Mouse (Mus musculus) embryonic facial prominence, embryonic 12.5 days (tissue): ENCODE measurements at regions not wholly inside any gene's neighbourhood (a gene's known extent, or its start where the extent isn't known, plus 50 kb on each side); places are given as distances from the start of the nearest gene placed in this dataset.

Source experiments
- ATAC-seq: fragments of 200-750 bp; cut with Nextera tagmentation; 2 replicates; pipeline ENCODE4 v1.8.0; 2017; ENCODE audit not compliant: insufficient number of reproducible peaks, insufficient read depth, low FRiP score, low TSS enrichment
- H3K27ac ChIP-seq: fragments of 300-500 bp; sonication (generic); 2 replicates; pipeline ENCODE4 v1.5.1; 2016; ENCODE audit warnings: mild to moderate bottlenecking
- H3K27me3 ChIP-seq: fragments of 300-500 bp; sonication (generic); 2 replicates; pipeline ENCODE4 v1.6.1; 2016; ENCODE audit warnings: mild to moderate bottlenecking, moderate library complexity
- H3K36me3 ChIP-seq: fragments of 300-500 bp; sonication (generic); 2 replicates; pipeline ENCODE4 v1.6.1; 2016; ENCODE audit warnings: mild to moderate bottlenecking
- H3K4me1 ChIP-seq: fragments of 300-500 bp; sonication (generic); 2 replicates; pipeline ENCODE4 v1.6.1; 2016
- H3K4me2 ChIP-seq: fragments of 300-500 bp; sonication (generic); replicated peaks from 2 replicates; pipeline ENCODE4 v1.6.1; 2016; ENCODE audit warnings: mild to moderate bottlenecking, moderate library complexity
- H3K4me3 ChIP-seq: fragments of 300-500 bp; sonication (generic); 2 replicates; pipeline ENCODE4 v1.5.1; 2016; ENCODE audit warnings: mild to moderate bottlenecking
- H3K9ac ChIP-seq: fragments of 300-500 bp; sonication (generic); 2 replicates; pipeline ENCODE4 v1.6.1; 2016; ENCODE audit warnings: mild to moderate bottlenecking, moderate library complexity
- H3K9me3 ChIP-seq: fragments of 300-500 bp; sonication (generic); 2 replicates; pipeline ENCODE4 v1.6.1; 2016; ENCODE audit warnings: mild to moderate bottlenecking, moderate library complexity
- WGBS: fragments of 180-500 bp; shearing (Covaris S2); methylation state at CpG from one replicate; pipeline ENCODE4 v1.1.7; 2016; 5-methylcytosine and 5-hydroxymethylcytosine counted together

DNA sequence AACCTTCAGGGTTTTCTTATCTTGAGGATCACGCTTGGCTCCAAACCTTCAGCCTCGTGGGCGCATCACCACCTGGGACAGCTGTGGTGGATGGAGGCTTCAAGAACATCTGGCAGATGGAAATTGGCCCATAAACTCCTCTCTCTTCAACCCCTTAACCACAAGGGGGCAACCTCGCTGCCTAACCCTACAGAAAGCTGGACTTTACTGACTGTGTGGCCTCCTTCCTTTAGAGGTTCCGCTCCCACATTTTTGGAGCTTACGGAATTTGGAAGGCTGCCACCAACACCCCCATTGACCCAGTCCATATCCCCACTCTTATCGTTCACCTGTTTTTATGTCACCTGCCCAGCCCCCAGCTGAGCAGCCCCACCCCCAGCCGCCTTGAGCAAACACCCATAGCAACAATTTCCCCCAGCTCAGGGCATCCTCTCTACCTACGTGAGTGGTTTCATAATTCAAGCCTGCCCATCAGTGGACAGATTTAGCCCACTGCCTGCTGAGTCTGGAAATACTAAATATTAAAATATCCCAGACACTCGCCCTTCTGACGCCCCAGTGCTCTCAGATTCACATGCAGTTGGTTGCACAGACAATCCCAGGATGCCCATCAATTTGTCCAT lies 167.0 kb upstream of the Slc22a22 start:
- H3K27ac ChIP-seq = no peak overlapping the region
- H3K4me2 ChIP-seq = no peak overlapping the region
- H3K4me1 ChIP-seq = no peaks in the 10 kb centered on the region
- H3K36me3 ChIP-seq = no peaks in the 10 kb centered on the region
- H3K4me3 ChIP-seq = no peak overlapping the region
- H3K9me3 ChIP-seq = no peaks in the 10 kb centered on the region
- ATAC-seq = no peak
- H3K27me3 ChIP-seq = no peaks in the 10 kb centered on the region
- H3K9ac ChIP-seq = no peak overlapping the region
- WGBS = 62% methylated on average over 11 of the region's 11 CpGs

DNA sequence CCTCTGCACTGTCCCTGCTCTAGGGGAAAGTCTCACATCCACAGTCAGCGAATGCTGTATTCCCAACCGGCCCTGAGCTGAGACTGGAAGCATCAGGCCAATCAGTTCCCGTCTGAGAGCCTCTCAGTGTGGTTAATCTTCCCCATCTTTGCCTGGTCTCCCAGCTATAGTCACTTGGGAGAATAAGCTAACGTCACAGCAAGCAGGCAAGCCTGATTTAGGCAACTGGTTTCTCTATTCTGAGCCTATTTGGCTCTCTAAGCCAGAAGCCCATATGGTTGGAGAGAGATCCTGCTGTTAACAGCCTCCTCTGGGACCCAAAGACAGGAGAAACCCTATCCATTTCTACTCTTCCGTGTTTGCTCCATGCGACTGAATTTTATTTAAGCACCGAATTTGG lies 161.7 kb upstream of the Slc22a22 start:
- WGBS = 65% methylated on average over 7 of the region's 7 CpGs
- no peak overlapping the region for H3K27ac ChIP-seq
- ATAC-seq = no peak
- H3K9me3 ChIP-seq = no peaks in the 10 kb centered on the region
- H3K4me3 ChIP-seq = no peak overlapping the region
- peaks cover 2% of the 10 kb centered on the region; the same call in 1 of the 2 replicates for H3K4me1 ChIP-seq
- no peaks in the 10 kb centered on the region for H3K27me3 ChIP-seq
- no peak overlapping the region for H3K4me2 ChIP-seq
- H3K9ac ChIP-seq = no peak overlapping the region
- H3K36me3 ChIP-seq = no peaks in the 10 kb centered on the region

DNA sequence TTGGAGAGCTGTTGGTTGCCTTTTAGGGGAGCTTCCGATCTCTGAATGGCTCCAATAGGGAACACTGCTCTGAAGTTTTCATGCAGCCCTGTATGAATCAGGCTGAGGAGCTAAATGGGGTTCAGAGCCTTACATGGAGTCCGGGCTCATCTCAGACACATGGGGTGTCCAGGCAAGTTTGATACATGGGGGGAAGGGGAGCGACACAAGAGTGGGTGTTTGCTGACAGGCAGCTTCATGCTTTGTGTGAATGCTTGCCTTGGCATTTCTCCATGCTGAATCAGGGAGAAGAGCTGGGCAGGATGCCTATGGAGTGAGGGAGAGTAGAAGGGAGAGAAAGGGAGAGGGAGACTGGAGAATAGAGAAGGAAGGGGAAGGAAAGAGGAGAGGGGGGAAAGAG lies 155.6 kb upstream of the Slc22a22 start:
- H3K36me3 ChIP-seq = no peaks in the 10 kb centered on the region
- no peak overlapping the region for H3K4me2 ChIP-seq
- no peak overlapping the region for H3K27ac ChIP-seq
- H3K4me3 ChIP-seq = no peak overlapping the region
- no peak overlapping the region for H3K9ac ChIP-seq
- no peaks in the 10 kb centered on the region for H3K4me1 ChIP-seq
- H3K27me3 ChIP-seq = no peaks in the 10 kb centered on the region
- no peaks in the 10 kb centered on the region for H3K9me3 ChIP-seq
- ATAC-seq = no peak
- 85% methylated on average over 3 of the region's 3 CpGs for WGBS

DNA sequence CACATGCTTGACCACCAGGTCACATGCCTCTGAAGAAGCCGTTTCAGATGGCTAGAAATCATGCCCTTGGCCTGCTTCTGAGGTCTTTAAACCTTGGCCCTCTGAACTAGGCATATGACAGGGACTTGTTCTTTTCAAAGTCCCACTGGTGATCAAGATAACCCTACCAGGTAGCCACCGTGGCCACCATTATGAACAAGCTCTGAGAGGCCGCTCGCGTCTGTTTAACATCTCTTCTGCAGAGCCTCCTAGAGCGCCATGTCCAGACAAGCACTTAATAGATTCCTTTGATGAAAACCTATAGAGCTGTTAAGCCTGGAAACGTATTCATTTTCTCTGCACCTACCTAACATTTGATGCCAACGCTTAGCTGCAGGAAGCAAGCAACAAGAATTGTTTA lies 155.1 kb upstream of the Slc22a22 start:
- no peaks in the 10 kb centered on the region for H3K9me3 ChIP-seq
- no peak overlapping the region for H3K4me2 ChIP-seq
- ATAC-seq = no peak
- WGBS = 82% methylated on average over 8 of the region's 8 CpGs
- H3K27me3 ChIP-seq = no peaks in the 10 kb centered on the region
- H3K27ac ChIP-seq = no peak overlapping the region
- no peaks in the 10 kb centered on the region for H3K36me3 ChIP-seq
- H3K4me3 ChIP-seq = no peak overlapping the region
- H3K9ac ChIP-seq = no peak overlapping the region
- H3K4me1 ChIP-seq = no peaks in the 10 kb centered on the region

DNA sequence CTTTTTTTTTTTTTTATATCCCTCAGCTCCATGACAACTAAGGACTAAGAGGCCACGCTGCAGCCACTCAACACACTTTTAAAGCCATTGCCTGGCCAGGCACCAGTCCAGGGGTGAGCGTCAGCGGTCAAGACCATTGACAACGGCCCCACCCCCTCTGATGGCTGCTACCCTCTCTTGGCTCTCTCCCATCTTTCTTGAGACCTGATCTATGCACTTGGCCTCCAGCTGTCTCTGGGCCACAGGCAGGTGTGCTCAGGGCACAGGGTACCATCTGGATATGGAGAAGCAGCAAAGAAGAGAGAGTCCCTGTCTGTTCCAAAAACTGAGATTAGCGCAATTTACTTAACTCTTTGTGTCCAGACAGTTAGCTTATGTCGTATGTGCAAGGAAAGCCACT lies 141.0 kb upstream of the Slc22a22 start:
- 90% methylated on average over 6 of the region's 6 CpGs for WGBS

DNA sequence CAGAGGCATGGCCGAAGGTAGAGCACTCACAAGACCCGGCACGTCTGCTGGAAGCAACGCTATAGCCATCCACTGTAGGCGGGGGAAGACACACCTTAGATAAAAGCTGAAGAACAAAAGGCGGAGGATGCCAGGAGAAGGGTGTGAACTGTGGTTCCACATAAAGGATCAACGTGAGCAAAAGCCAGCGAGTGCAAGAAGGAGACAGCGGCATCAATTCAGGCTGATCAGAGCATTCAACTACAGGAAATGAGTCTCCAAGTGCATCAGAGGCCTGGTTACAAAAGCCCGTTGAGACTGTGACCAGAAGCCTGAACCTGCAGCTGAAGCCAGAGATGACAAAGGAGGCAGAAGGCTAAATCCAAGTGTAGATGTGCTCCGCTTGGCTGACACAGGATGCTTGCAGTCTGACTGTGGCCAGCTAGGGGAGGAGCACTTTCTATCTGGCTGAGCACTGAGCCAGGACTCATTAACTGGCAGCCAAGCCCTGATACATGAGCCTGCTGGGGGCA lies 139.5 kb upstream of the Slc22a22 start:
- ATAC-seq = no peak
- Histone ChIP-seq H3K27me3 (no peaks in the 10 kb centered on the region), H3K4me1 (no peaks in the 10 kb centered on the region), H3K4me3 (no peak overlapping the region), H3K9me3 (no peaks in the 10 kb centered on the region), H3K36me3 (no peaks in the 10 kb centered on the region), H3K4me2 (no peak overlapping the region), H3K9ac (no peak overlapping the region), H3K27ac (no peak overlapping the region)
- WGBS = 70% methylated on average over 11 of the region's 11 CpGs

More for the DNA sequence above, 141.0 kb upstream of the Slc22a22 start:
- Histone ChIP-seq H3K9ac (no peak overlapping the region), H3K27me3 (no peaks in the 10 kb centered on the region), H3K4me2 (no peak overlapping the region), H3K4me1 (no peaks in the 10 kb centered on the region), H3K27ac (no peak overlapping the region), H3K4me3 (no peak overlapping the region), H3K9me3 (no peaks in the 10 kb centered on the region), H3K36me3 (no peaks in the 10 kb centered on the region)
- ATAC-seq = no peak

DNA sequence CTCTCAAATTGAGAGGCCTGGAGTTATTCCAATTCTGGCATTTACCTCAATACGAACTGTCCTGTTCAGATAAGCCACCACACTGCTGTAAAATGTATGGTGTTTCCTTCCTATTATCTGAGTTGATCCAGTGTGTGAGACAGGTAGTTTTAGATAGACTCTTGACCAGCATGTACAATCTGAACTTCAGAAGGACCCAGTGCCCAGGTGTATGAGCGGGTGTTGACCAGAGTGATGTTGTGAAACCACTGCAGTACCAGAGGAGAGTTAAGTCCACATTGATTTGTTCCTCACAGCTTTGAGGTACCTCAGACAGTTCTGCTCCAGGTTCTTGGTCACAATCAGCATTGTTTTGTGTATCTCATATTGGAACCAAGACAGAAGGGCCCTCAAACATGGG lies 132.6 kb upstream of the Slc22a22 start:
- no peak for ATAC-seq

DNA sequence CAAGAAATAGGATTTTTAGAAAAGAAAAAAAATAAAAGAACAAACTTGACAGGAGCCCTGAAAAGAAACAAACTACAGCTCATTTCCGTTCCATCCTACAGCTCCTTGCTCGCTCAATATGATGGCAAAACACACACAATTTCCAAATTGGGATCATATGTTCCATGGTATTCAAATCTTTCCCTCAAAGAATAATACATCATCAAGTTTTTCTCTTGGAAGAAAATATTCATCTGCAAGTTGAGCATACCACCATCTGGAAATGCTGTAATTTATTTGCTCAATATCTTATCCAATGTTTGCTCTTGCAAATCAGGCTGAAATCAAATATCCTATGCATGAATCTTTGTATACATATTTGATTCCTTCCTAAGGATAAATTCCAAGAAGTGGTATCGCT lies 131.1 kb upstream of the Slc22a22 start:
- no peak overlapping the region for H3K4me3 ChIP-seq
- no peaks in the 10 kb centered on the region for H3K36me3 ChIP-seq
- no peak overlapping the region for H3K27ac ChIP-seq
- H3K4me1 ChIP-seq = no peaks in the 10 kb centered on the region
- H3K9ac ChIP-seq = no peak overlapping the region
- H3K9me3 ChIP-seq = no peaks in the 10 kb centered on the region
- no peaks in the 10 kb centered on the region for H3K27me3 ChIP-seq
- WGBS = 64% methylated on average over 3 of the region's 3 CpGs
- no peak overlapping the region for H3K4me2 ChIP-seq
- ATAC-seq = no peak

More for the DNA sequence above, 132.6 kb upstream of the Slc22a22 start:
- H3K4me1 ChIP-seq = no peaks in the 10 kb centered on the region
- no peaks in the 10 kb centered on the region for H3K9me3 ChIP-seq
- H3K9ac ChIP-seq = no peak overlapping the region
- no peak overlapping the region for H3K4me2 ChIP-seq
- H3K4me3 ChIP-seq = no peak overlapping the region
- no peaks in the 10 kb centered on the region for H3K27me3 ChIP-seq
- WGBS = 93% methylated on average over 2 of the region's 2 CpGs
- H3K36me3 ChIP-seq = no peaks in the 10 kb centered on the region
- H3K27ac ChIP-seq = no peak overlapping the region

DNA sequence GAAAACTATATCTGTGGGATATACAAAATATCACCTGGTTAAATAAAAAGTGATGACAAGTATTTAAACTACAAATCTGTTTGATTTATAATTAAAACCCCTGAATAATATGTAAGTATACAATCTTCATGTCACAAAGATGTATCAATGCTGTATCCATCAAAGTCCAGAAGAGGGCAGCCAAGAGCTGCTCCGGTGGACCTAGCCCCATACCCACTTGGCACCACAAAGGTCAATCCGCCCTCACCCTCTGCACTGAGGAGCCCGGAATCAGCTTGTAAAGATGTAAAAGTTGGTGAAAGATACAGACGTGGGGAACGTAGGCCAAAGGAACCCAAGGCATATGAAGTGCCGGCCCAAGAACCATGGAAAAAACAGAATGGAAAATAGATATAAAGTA lies 123.1 kb upstream of the Slc22a22 start:
- no peak overlapping the region for H3K27ac ChIP-seq
- 13% methylated on average over 6 of the region's 6 CpGs for WGBS
- H3K9ac ChIP-seq = no peak overlapping the region
- no peaks in the 10 kb centered on the region for H3K36me3 ChIP-seq
- H3K4me2 ChIP-seq = no peak overlapping the region
- no peak for ATAC-seq
- no peaks in the 10 kb centered on the region for H3K9me3 ChIP-seq
- H3K4me3 ChIP-seq = no peak overlapping the region
- H3K27me3 ChIP-seq = no peaks in the 10 kb centered on the region
- H3K4me1 ChIP-seq = no peaks in the 10 kb centered on the region

DNA sequence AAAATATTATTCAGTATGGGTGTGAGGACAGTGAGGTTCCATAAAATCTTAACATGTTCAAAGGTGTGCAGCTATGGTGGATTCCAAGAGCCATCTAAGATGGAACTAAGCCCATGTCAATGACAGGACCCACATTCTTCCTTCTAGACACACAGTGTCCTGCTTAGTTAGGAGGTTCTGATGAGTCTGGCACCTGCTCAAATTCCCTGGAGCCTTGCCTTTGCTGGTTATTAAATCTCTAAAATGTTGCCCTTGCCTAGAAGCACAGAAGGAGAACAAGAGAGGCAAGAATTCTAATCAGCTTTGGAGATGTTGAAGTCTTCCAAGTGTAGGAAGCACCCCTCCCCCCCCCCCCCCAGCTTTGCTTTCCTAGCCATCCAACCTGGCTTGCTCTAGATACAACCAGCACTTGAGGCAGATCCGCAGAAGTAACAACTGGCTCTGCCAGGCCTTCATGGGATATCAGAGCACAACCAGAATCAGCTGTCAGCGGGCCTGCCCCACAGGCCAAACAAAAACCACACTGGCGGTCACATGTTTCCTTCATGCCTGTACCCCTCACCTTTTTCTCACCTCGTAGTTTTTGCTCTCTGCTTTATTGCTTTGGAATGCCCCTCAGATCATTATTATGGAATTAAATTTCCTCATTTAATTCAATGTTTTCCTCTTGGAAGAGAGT lies 116.0 kb upstream of the Slc22a22 start:
- peaks cover 11% of the 10 kb centered on the region for H3K4me1 ChIP-seq
- H3K4me3 ChIP-seq = no peak overlapping the region
- H3K9me3 ChIP-seq = no peaks in the 10 kb centered on the region
- H3K4me2 ChIP-seq = no peak overlapping the region
- 80% methylated on average over 4 of the region's 4 CpGs for WGBS
- no peaks in the 10 kb centered on the region for H3K27me3 ChIP-seq
- no peak overlapping the region for H3K27ac ChIP-seq
- ATAC-seq = no peak
- no peak overlapping the region for H3K9ac ChIP-seq
- H3K36me3 ChIP-seq = no peaks in the 10 kb centered on the region

DNA sequence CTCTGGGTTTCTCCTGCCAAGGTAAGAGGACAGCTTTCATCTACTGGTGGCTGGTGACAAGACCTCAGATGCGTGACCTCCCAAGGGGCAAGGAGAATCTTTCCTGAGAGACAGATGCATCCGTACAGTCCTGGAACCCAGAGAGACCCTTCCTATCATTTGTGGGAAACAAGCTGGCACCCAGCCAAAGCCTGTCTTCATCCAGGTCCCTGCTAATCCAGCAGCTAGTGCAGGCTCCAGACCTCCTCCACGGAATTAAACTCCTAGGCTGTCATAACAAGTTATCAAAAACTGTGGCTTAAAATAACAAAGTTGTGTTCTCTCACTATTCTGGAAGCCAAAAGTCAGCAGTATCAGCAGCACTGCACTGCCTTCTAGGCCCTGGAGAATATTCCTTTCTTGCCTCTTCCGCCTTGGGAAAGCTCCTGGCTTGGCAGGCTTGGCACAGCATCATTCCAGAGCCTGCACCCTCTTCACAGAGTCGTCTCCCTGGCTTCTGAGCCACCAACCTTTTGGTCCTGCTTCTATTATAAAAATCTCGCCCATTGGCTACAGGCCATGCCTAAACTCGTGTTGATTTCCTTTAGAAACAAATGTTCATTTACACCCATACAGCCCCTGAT lies 113.3 kb upstream of the Slc22a22 start:
- 53% methylated on average over 7 of the region's 7 CpGs for WGBS
- no peak overlapping the region for H3K9ac ChIP-seq
- H3K4me3 ChIP-seq = no peak overlapping the region
- H3K27me3 ChIP-seq = no peaks in the 10 kb centered on the region
- peak overlapping the region; percentile 24; the same call in 1 of the 2 replicates for H3K27ac ChIP-seq
- no peak for ATAC-seq
- peaks cover 11% of the 10 kb centered on the region for H3K4me1 ChIP-seq
- H3K4me2 ChIP-seq = no peak overlapping the region
- H3K9me3 ChIP-seq = no peaks in the 10 kb centered on the region
- no peaks in the 10 kb centered on the region for H3K36me3 ChIP-seq
